In genomic region chr8:109673596-109673995, GRCm38 (mm10) we compare ENCODE assay signal across 25 mouse cellular contexts. TPM values are rescaled to one million over a fixed set of nuclear protein-coding genes. Genes with fewer than 3 reads are reported as not detected.
A peak's percentile ranks its signal among the peaks of the same experiment; 100 is the strongest.
DNase-seq lines count a peak whose midpoint lies in the region; ATAC-seq lines count a peak whose summit lies in the region.
"Had no signal": no experiment of that assay in that cellular context is flagged by ENCODE, and none has a peak within 500 bp of the region (broad histone marks: within the 10 kb centered on the region; RNA-seq: fewer than 3 reads in every experiment).

No protein-coding gene starts in this region.

- H3K36me3 ChIP-seq in neural tube, embryonic 15.5 days, result peaks cover 92% of the 10 kb centered on the region

- H3K9me3 ChIP-seq in neural tube, embryonic 15.5 days (replicated peaks), result no peaks in the 10 kb centered on the region
- H3K9me3 ChIP-seq: embryonic facial prominence, embryonic 15.5 days; forebrain, embryonic 10.5 days; G1E; heart, embryonic 10.5 days had no signal

- H3K4me2 ChIP-seq in neural tube, embryonic 15.5 days, result no peak overlapping the region
- H3K4me2 ChIP-seq: embryonic facial prominence, embryonic 15.5 days had no signal

- H3K27ac ChIP-seq in neural tube, embryonic 15.5 days (replicated peaks), result no peak overlapping the region
- H3K27ac ChIP-seq: embryonic facial prominence, embryonic 15.5 days; forebrain, embryonic 10.5 days; gastrocnemius, adult 2 months; heart, embryonic 10.5 days had no signal

- H3K4me1 ChIP-seq in neural tube, embryonic 15.5 days, result no peaks in the 10 kb centered on the region
- H3K4me1 ChIP-seq: embryonic facial prominence, embryonic 15.5 days; forebrain, embryonic 10.5 days; heart, embryonic 10.5 days had no signal

- DNase-seq in heart, adult 11 months, result peak; percentile 84
- no peak for DNase-seq in heart, adult 9 months (ENCODE audit: low spot score in 2 of 2)
- peak; percentile 16 to 41 for DNase-seq in lung, adult 18-20 months
- no peak for DNase-seq in lung, postnatal 14 days
- DNase-seq in kidney, postnatal 10 days, result peak; percentile 36
- peak; percentile 25 to 27 for DNase-seq in kidney, postnatal 4 days
- DNase-seq: adrenal gland, postnatal 10 days; B cell, adult 2 months; cerebellum, adult 11 months; cerebellum, adult 8-10 months; cerebellum, postnatal 14 days; embryo, embryonic 11 days; gastrocnemius, adult 2 months; gastrocnemius, postnatal 25 days; heart, postnatal 10 days; heart, postnatal 4 days had no signal

- WGBS in neural tube, embryonic 15.5 days, result 98% methylated on average over 2 of the region's 2 CpGs

- H3K4me3 ChIP-seq in neural tube, embryonic 15.5 days (replicated peaks), result no peak overlapping the region
- H3K4me3 ChIP-seq: embryonic facial prominence, embryonic 15.5 days; erythroblast, embryonic 14.5 days; forebrain, embryonic 10.5 days; gastrocnemius, adult 2 months; heart, embryonic 10.5 days had no signal

- H3K27me3 ChIP-seq in neural tube, embryonic 15.5 days (replicated peaks), result no peaks in the 10 kb centered on the region
- H3K27me3 ChIP-seq: embryonic facial prominence, embryonic 15.5 days had no signal

- no peak overlapping the region for H3K9ac ChIP-seq in neural tube, embryonic 15.5 days (replicated peaks)
- H3K9ac ChIP-seq: embryonic facial prominence, embryonic 15.5 days had no signal

- ATAC-seq in neural tube, embryonic 15.5 days (ENCODE audit: low FRiP score), result no peak
- ATAC-seq: CD4-positive, CD25-positive, alpha-beta regulatory T cell, adult 4 months; forebrain, embryonic 14.5 days had no signal

RNA-seq across cellular contexts. Expression of gene Ist1, which starts 19.5 kb away (rescaled TPM):
- 145 and 146 TPM in 2 replicates for polyA plus RNA-seq in neural tube, embryonic 15.5 days (2015; fragmentation: Nextera tagmentation; extraction: Ambion mirVana)

RNA-seq across cellular contexts. Expression of gene Zfp821, which starts 31.8 kb away (rescaled TPM):
- 54.0 and 62.0 TPM in 2 replicates for polyA plus RNA-seq in neural tube, embryonic 15.5 days (2015; fragmentation: Nextera tagmentation; extraction: Ambion mirVana)

RNA-seq across cellular contexts. Expression of gene Pkd1l3, which starts 59.3 kb away (rescaled TPM):
- polyA plus RNA-seq in neural tube, embryonic 15.5 days (2015; fragmentation: Nextera tagmentation; extraction: Ambion mirVana), result 0.04 and 0.22 TPM in 2 replicates
- polyA plus RNA-seq: forebrain, embryonic 14.5 days; heart, embryonic 14.5 days had no signal

Comparison
In these comparisons a context has a peak if more than half of its experiments do, and no peak if none do; other contexts are left out.
1. DNase-seq: peak in heart, adult 11 months (single experiment), lung, adult 18-20 months (2 of 2), kidney, postnatal 10 days (single experiment) and kidney, postnatal 4 days (2 of 2); none in heart, adult 9 months (0 of 2) and lung, postnatal 14 days (single experiment).